Mouse (Mus musculus): Measurements from ENCODE around the gene Usp45. TPM values are rescaled to one million over a fixed set of nuclear protein-coding genes. Genes with fewer than 3 reads are reported as not detected.

Usp45 gene
- polyA plus RNA-seq, 1 experiment from 2014 or later, result 11.5 TPM

DNA sequence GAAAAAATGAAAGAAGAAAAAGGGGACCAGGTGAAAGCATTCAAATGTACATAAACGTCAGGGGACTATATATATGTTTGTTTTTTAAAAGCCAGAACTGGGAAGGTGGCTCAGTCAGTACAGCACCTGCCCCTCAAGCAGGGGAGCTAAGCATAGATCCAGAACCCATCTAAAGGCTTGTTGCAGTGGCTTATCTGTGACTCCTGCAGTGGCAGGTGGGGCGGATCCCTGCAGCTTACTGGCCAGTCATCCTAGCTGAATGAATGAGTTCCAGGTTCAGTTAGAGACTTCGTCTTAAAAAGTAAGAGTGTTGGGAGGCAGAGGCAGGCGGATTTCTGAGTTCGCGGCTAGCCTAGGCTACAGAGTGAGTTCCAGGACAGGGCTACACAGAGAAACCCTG, 115.8 kb downstream of the Usp45 start:
- Histone ChIP-seq H3K27ac (no peak overlapping the region), H3K27me3 (no peaks in the 10 kb centered on the region)

DNA sequence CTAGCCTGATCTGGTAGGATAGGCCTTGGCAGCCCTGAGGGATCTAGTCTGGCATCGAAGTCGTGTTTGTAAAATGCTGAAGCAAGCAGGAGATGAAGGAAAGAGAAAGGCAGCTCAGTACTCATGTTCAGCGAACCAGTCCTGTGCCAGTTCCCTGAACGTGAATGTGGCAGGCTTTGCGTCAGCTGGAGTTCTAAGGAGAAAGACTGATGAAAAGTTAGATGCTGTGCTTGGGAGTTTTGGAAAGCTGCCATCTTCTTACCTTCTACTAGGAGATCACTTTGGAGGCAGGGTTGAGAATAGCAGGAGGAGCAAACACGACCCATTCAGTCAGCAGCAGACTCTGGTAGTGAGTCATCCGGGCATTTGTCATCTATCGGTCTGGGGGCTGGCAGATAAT, 118.9 kb downstream of the Usp45 start:
- no peaks in the 10 kb centered on the region for H3K36me3 ChIP-seq
- WGBS, result 87% methylated on average over 8 of the region's 8 CpGs
- H3K4me3 ChIP-seq, result no peak overlapping the region
- no peak for ATAC-seq (ENCODE audit: low FRiP score, low read depth)
- H3K4me1 ChIP-seq, result no peaks in the 10 kb centered on the region
- H3K27ac ChIP-seq, result no peak overlapping the region
- no peaks in the 10 kb centered on the region for H3K9me3 ChIP-seq
- no peak overlapping the region for H3K4me2 ChIP-seq (replicated peaks)
- no peak overlapping the region for H3K9ac ChIP-seq
- H3K27me3 ChIP-seq, result no peaks in the 10 kb centered on the region

More for the DNA sequence above, 115.8 kb downstream of the Usp45 start:
- no peak for ATAC-seq (ENCODE audit: low FRiP score, low read depth)
- H3K36me3 ChIP-seq, result no peaks in the 10 kb centered on the region
- no peaks in the 10 kb centered on the region for H3K9me3 ChIP-seq
- no peak overlapping the region for H3K4me2 ChIP-seq (replicated peaks)
- H3K4me3 ChIP-seq, result no peak overlapping the region
- peaks cover 8% of the 10 kb centered on the region; the same call in 1 of the 2 replicates for H3K4me1 ChIP-seq
- WGBS, result 93% methylated on average over 6 of the region's 6 CpGs
- H3K9ac ChIP-seq, result no peak overlapping the region

Other genes with a start within 250 kb of the Usp45 start
- not detected in 2 replicates for gene Prdm13, start 81.2 kb upstream of the Usp45 start, polyA plus RNA-seq (2015; fragmentation: Nextera tagmentation; extraction: Ambion mirVana)
- gene Ccnc, start 39.5 kb upstream of the Usp45 start, polyA plus RNA-seq (2015; fragmentation: Nextera tagmentation; extraction: Ambion mirVana), result 41.0 and 45.0 TPM in 2 replicates
- gene Tstd3, start 56 bp downstream of the Usp45 start, polyA plus RNA-seq (2015; fragmentation: Nextera tagmentation; extraction: Ambion mirVana), result 6.4 and 7.8 TPM in 2 replicates
- gene Pnisr, start 80.4 kb downstream of the Usp45 start, polyA plus RNA-seq (2015; fragmentation: Nextera tagmentation; extraction: Ambion mirVana), result 193 and 199 TPM in 2 replicates
- gene Coq3, start 112.5 kb downstream of the Usp45 start, polyA plus RNA-seq (2015; fragmentation: Nextera tagmentation; extraction: Ambion mirVana), result 12.7 and 13.6 TPM in 2 replicates
- 7.3 and 7.4 TPM in 2 replicates for gene Faxc, start 164.2 kb downstream of the Usp45 start, polyA plus RNA-seq (2015; fragmentation: Nextera tagmentation; extraction: Ambion mirVana)

All from limb, embryonic 13.5 days (tissue).